Mouse (Mus musculus): Measurements from ENCODE around the gene Tmem198. TPM values are rescaled to one million over a fixed set of nuclear protein-coding genes. Genes with fewer than 3 reads are reported as not detected.

Gene Tmem198
- total and polyA plus RNA-seq, 2 experiments from 2014 or later = 36.4 to 69.3 TPM

DNA sequence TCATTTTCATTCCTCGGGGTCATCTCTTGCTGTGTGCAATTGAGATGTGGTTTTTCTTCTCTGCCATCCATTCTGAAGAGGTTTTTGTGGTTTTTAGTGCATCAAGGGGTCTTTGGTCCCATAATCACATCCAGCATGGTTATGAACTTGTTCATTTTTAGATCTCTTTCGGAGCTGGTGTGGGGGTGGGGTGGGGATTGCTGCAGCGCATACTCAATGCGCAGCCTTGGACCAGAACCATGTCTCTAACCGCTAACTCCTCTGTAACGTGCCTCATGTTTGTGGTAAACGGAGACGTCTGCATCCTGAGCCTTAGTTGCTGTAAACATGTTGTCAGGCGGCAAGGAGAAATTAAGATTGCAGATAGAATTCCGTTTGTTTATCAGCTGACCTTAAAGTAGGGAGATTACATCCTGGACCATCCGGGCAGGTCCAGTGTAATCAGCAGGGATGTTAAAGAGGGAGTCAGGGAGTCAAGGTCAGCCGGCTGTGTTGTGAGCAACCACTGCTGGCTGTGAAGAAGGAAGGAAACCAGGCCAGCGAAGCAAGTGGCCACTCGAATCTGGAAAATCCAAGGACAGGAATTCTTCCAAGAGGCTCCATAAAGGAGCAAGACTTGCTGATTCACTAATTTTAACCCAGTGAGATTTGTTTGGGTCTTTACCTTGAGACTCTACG, 37.5 kb downstream of the Tmem198 start:
- no peak for DNase-seq (ENCODE audit: low spot score)
- ATAC-seq = no peak
- Histone ChIP-seq H3K4me1 (ENCODE audit: insufficient read depth, low read length) (no peaks in the 10 kb centered on the region; the same call in 1 of the 2 replicates), H3K9me3 (ENCODE audit: low read length) (no peaks in the 10 kb centered on the region), H3K4me2 (ENCODE audit: low read depth, low read length) (no peak overlapping the region), H3K36me3 (ENCODE audit: insufficient read depth, low read length) (no peaks in the 10 kb centered on the region), H3K9ac (replicated peaks; ENCODE audit: low read length) (no peak overlapping the region), H3K27me3 (ENCODE audit: insufficient read depth, low read length) (no peaks in the 10 kb centered on the region), H3K4me3 (ENCODE audit: low read length) (no peak overlapping the region), H3K27ac (no peak overlapping the region)
- 82% methylated on average over 15 of the region's 15 CpGs for WGBS
- TF ChIP-seq CTCF (IDR thresholded peaks at IDR 0.05; ENCODE audit: low read depth) = no peak

DNA sequence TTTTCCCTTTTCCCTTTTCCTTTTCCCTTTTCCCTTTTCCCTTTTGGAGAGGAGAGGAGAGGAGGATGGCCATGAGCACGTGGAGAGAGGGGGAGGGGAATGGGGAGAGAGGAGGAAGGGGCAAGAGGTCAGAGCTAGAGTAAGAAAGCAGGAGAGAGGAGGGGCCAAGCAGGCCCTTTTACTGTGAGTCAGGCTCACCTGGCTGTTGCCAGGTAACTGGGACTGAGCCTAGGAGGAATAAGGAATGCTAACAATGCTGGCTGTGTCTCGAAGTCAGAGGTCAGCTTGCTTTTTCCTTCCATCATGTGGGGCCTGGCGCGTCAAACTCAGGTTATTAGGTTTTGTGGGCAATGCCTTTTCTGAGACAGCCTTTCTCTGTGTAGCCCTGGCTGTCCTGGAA, 38.7 kb downstream of the Tmem198 start:
- WGBS = 64% methylated on average over 3 of the region's 4 CpGs
- Histone ChIP-seq H3K9ac (replicated peaks; ENCODE audit: low read length) (no peak overlapping the region), H3K27me3 (ENCODE audit: insufficient read depth, low read length) (no peaks in the 10 kb centered on the region), H3K4me2 (ENCODE audit: low read depth, low read length) (no peak overlapping the region), H3K36me3 (ENCODE audit: insufficient read depth, low read length) (no peaks in the 10 kb centered on the region), H3K9me3 (ENCODE audit: low read length) (no peaks in the 10 kb centered on the region), H3K4me3 (ENCODE audit: low read length) (no peak overlapping the region), H3K4me1 (ENCODE audit: insufficient read depth, low read length) (peaks cover 3% of the 10 kb centered on the region; the same call in 1 of the 2 replicates), H3K27ac (no peak overlapping the region; the same call in 1 of the 2 replicates)
- TF ChIP-seq CTCF (IDR thresholded peaks at IDR 0.05; ENCODE audit: low read depth) = no peak
- ATAC-seq = no peak
- no peak for DNase-seq (ENCODE audit: low spot score)

GRCm38 (mm10) chr1:75518427-75518826, 39.1 kb downstream of the Tmem198 start:
- no peaks in the 10 kb centered on the region for H3K36me3 ChIP-seq (ENCODE audit: insufficient read depth, low read length)
- H3K4me2 ChIP-seq (ENCODE audit: low read depth, low read length) = no peak overlapping the region
- 91% methylated on average over 4 of the region's 4 CpGs for WGBS
- H3K9me3 ChIP-seq (ENCODE audit: low read length) = no peaks in the 10 kb centered on the region
- no peak overlapping the region for H3K4me3 ChIP-seq (ENCODE audit: low read length)
- H3K4me1 ChIP-seq (ENCODE audit: insufficient read depth, low read length) = peaks cover 3% of the 10 kb centered on the region; the same call in 1 of the 2 replicates
- DNase-seq (ENCODE audit: low spot score) = no peak
- ATAC-seq = no peak
- no peak for TF ChIP-seq CTCF (IDR thresholded peaks at IDR 0.05; ENCODE audit: low read depth)
- no peaks in the 10 kb centered on the region for H3K27me3 ChIP-seq (ENCODE audit: insufficient read depth, low read length)
- H3K9ac ChIP-seq (replicated peaks; ENCODE audit: low read length) = no peak overlapping the region
- no peak overlapping the region; the same call in 1 of the 2 replicates for H3K27ac ChIP-seq

- Histone ChIP-seq H3K4me3 (ENCODE audit: low read length) (no peak overlapping the region), H3K4me2 (ENCODE audit: low read depth, low read length) (no peak overlapping the region), H3K36me3 (ENCODE audit: insufficient read depth, low read length) (no peaks in the 10 kb centered on the region), H3K9me3 (ENCODE audit: low read length) (no peaks in the 10 kb centered on the region), H3K9ac (replicated peaks; ENCODE audit: low read length) (no peak overlapping the region), H3K4me1 (ENCODE audit: insufficient read depth, low read length) (peaks cover 3% of the 10 kb centered on the region; the same call in 1 of the 2 replicates), H3K27me3 (ENCODE audit: insufficient read depth, low read length) (no peaks in the 10 kb centered on the region), H3K27ac (no peak overlapping the region)
- DNase-seq (ENCODE audit: low spot score) (no peak), ATAC-seq (no peak)
- 54% methylated on average over 5 of the region's 5 CpGs for WGBS
- no peak for TF ChIP-seq CTCF (IDR thresholded peaks at IDR 0.05; ENCODE audit: low read depth)
Measured at GRCm38 (mm10) chr1:75519576-75519975, 40.2 kb downstream of the Tmem198 start.

DNA sequence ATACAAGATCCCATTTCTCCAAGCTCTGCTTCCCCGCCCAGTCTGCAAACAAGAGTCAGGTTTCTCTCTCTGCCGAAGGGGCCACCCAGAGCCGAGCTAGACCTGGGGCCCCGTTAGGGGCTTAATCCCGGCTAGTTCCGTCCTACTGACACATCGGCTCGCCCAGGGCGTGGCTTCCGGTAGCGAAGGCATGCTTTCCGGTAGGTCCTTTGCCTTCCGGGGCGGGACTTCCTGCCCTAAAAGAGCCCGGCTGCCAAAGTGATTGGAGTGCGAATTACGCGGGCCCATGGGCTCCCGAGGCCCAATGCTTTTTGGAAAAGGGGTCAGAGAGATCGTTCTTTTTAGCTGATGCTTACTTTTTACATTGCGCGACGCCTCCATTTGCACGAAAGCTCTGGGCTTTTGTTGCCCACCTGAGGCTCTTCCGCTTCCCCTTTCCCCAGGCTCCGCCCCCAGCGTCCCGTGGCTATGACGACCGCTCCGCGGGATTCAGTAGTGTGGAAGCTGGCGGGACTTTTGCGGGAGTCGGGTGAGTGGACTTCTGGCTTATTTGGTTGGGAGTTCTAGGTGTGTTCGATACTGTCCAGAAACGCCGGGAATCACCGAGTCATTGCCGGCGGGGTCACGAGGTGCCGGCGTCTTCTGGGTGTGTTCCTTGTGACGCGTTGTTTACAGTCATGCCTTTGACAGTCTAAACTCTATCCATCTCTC, 42.1 kb downstream of the Tmem198 start, which contains the start of gene Stk11ip:
Gene Stk11ip (plus strand): TSS at position 209 of the 711 bp plus-strand sequence.
- peak; percentile 97 for ATAC-seq
- DNase-seq (ENCODE audit: low spot score) = peak; percentile 97
- Histone ChIP-seq H3K4me1 (ENCODE audit: insufficient read depth, low read length) (peaks cover 3% of the 10 kb centered on the region; the same call in 1 of the 2 replicates), H3K36me3 (ENCODE audit: insufficient read depth, low read length) (peaks cover 7% of the 10 kb centered on the region), H3K4me3 (ENCODE audit: low read length) (peak within 1 kb of the TSS; percentile 52), H3K27ac (peak within 1 kb of the TSS; percentile 87), H3K4me2 (ENCODE audit: low read depth, low read length) (peak within 1 kb of the TSS; percentile 77), H3K9me3 (ENCODE audit: low read length) (no peaks in the 10 kb centered on the region), H3K27me3 (ENCODE audit: insufficient read depth, low read length) (no peaks in the 10 kb centered on the region), H3K9ac (replicated peaks; ENCODE audit: low read length) (peak within 1 kb of the TSS; percentile 40)
- TF ChIP-seq CTCF (IDR thresholded peaks at IDR 0.05; ENCODE audit: low read depth) = no peak
- under 1% methylated on average over 46 of the region's 46 CpGs for WGBS

DNA sequence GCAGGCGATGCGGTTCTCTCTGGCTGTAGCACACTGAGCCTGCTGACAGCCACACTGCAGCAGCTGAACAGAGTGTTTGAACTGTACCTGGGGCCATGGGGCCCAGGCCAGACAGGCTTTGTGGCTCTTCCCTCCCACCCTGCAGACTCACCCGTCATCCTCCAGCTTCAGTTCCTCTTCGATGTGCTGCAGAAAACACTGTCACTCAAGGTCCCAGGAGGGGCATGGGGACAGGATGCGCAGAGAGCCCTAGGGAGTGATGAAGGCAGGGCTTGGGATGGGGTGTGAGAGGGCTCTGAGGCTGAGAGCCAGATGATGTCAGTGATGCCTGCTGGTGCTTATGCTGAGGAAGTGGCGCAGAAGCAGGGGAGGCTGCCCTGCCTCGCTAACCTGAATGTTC, 45.3 kb downstream of the Tmem198 start:
- peaks cover 28% of the 10 kb centered on the region for H3K36me3 ChIP-seq (ENCODE audit: insufficient read depth, low read length)
- no peak overlapping the region for H3K27ac ChIP-seq
- no peak overlapping the region for H3K4me2 ChIP-seq (ENCODE audit: low read depth, low read length)
- H3K4me1 ChIP-seq (ENCODE audit: insufficient read depth, low read length) = peaks cover 3% of the 10 kb centered on the region; the same call in 1 of the 2 replicates
- DNase-seq (ENCODE audit: low spot score) = no peak
- WGBS = 92% methylated on average over 7 of the region's 7 CpGs
- ATAC-seq = no peak
- no peak overlapping the region for H3K4me3 ChIP-seq (ENCODE audit: low read length)
- TF ChIP-seq CTCF (IDR thresholded peaks at IDR 0.05; ENCODE audit: low read depth) = no peak
- no peaks in the 10 kb centered on the region for H3K9me3 ChIP-seq (ENCODE audit: low read length)
- H3K27me3 ChIP-seq (ENCODE audit: insufficient read depth, low read length) = no peaks in the 10 kb centered on the region
- 0 out of 2 replicates have a peak overlapping the region, but pooled peaks have one; percentile 13 for H3K9ac ChIP-seq (replicated peaks; ENCODE audit: low read length)
